Mouse (Mus musculus): Measurements from ENCODE around the gene Thsd7b.
"Not testable (repeated sequence)": the region's sequence is repeated elsewhere in the genome, so short reads cannot be mapped to it uniquely, and the experiment has no call there.

Gene Thsd7b

GRCm38 (mm10) chr1:129644252-129644861 lies 371.3 kb downstream of the Thsd7b start:
- no peak for DNase-seq (ENCODE audit: low spot score)

GRCm38 (mm10) chr1:129651448-129651847 lies 378.3 kb downstream of the Thsd7b start:
- not testable (repeated sequence) for DNase-seq (ENCODE audit: low spot score)

- DNase-seq (ENCODE audit: low spot score), result no peak
Observed at GRCm38 (mm10) chr1:129658045-129658444, 384.9 kb downstream of the Thsd7b start.

GRCm38 (mm10) chr1:129675878-129676277 lies 402.8 kb downstream of the Thsd7b start:
- no peak for DNase-seq (ENCODE audit: low spot score)

GRCm38 (mm10) chr1:129678851-129679250 lies 405.7 kb downstream of the Thsd7b start:
- DNase-seq (ENCODE audit: low spot score), result no peak

GRCm38 (mm10) chr1:129705701-129706100 lies 432.6 kb downstream of the Thsd7b start:
- DNase-seq (ENCODE audit: low spot score), result no peak

GRCm38 (mm10) chr1:129712706-129713105 lies 439.6 kb downstream of the Thsd7b start:
- no peak for DNase-seq (ENCODE audit: low spot score)

GRCm38 (mm10) chr1:129713571-129713970 lies 440.5 kb downstream of the Thsd7b start:
- no peak for DNase-seq (ENCODE audit: low spot score)

- no peak for DNase-seq (ENCODE audit: low spot score)
Observed at GRCm38 (mm10) chr1:129719592-129719991, 446.5 kb downstream of the Thsd7b start.

- no peak for DNase-seq (ENCODE audit: low spot score)
Observed at GRCm38 (mm10) chr1:129731991-129732390, 458.9 kb downstream of the Thsd7b start.

- no peak for DNase-seq (ENCODE audit: low spot score)
Observed at GRCm38 (mm10) chr1:129747595-129747994, 474.5 kb downstream of the Thsd7b start.

GRCm38 (mm10) chr1:129756548-129757240 lies 483.6 kb downstream of the Thsd7b start:
- DNase-seq (ENCODE audit: low spot score), result no peak

- DNase-seq (ENCODE audit: low spot score), result no peak
Observed at GRCm38 (mm10) chr1:129759003-129759402, 485.9 kb downstream of the Thsd7b start.

- no peak for DNase-seq (ENCODE audit: low spot score)
Observed at GRCm38 (mm10) chr1:129761234-129761633, 488.1 kb downstream of the Thsd7b start.

GRCm38 (mm10) chr1:129764748-129765147 lies 491.6 kb downstream of the Thsd7b start:
- DNase-seq (ENCODE audit: low spot score), result no peak

GRCm38 (mm10) chr1:129777055-129777454 lies 504.0 kb downstream of the Thsd7b start:
- no peak for DNase-seq (ENCODE audit: low spot score)

GRCm38 (mm10) chr1:129779506-129779905 lies 506.4 kb downstream of the Thsd7b start:
- DNase-seq (ENCODE audit: low spot score), result no peak

GRCm38 (mm10) chr1:129780589-129780988 lies 507.5 kb downstream of the Thsd7b start:
- DNase-seq (ENCODE audit: low spot score), result no peak

GRCm38 (mm10) chr1:129798519-129798918 lies 525.4 kb downstream of the Thsd7b start:
- DNase-seq (ENCODE audit: low spot score), result no peak

- DNase-seq (ENCODE audit: low spot score), result no peak
Observed at GRCm38 (mm10) chr1:129826927-129827326, 553.8 kb downstream of the Thsd7b start.

GRCm38 (mm10) chr1:129837324-129837723 lies 564.2 kb downstream of the Thsd7b start:
- DNase-seq (ENCODE audit: low spot score), result no peak

GRCm38 (mm10) chr1:129837776-129838175 lies 564.7 kb downstream of the Thsd7b start:
- DNase-seq (ENCODE audit: low spot score), result no peak

- DNase-seq (ENCODE audit: low spot score), result no peak
Observed at GRCm38 (mm10) chr1:129838486-129838885, 565.4 kb downstream of the Thsd7b start.

- DNase-seq (ENCODE audit: low spot score), result no peak
Observed at GRCm38 (mm10) chr1:129843416-129843815, 570.3 kb downstream of the Thsd7b start.
